36 mouse cellular contexts compared by ENCODE assay signal in the genomic region with DNA sequence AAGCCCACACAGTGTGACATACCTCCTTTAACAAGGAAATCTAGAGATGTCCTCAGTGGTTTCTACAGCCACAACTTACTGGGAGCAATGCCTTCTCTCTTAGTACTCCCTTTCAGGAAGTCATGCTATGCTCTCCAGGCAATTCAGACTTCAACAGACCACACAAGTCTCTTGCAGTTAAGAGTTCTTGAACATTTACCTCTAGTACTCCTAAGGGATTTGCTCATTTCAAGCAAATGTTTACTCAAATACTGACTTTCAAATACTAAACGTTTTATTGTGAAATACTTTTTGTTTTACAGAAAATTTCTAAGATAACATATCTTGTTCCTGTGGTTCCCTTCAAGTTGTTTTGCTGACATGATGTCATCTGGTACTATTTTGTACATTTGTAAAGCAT.
"Had no signal": no experiment of that assay in that cellular context is flagged by ENCODE, and none has a peak within 500 bp of the region (broad histone marks: within the 10 kb centered on the region; RNA-seq: fewer than 3 reads in every experiment).

No protein-coding gene starts in this region.

- H3K9me3 ChIP-seq: heart, embryonic 10.5 days; heart, embryonic 12.5 days; heart, embryonic 13.5 days; heart, embryonic 15.5 days; hindbrain, embryonic 10.5 days; hindbrain, embryonic 12.5 days; hindbrain, embryonic 13.5 days; hindbrain, embryonic 15.5 days; intestine, embryonic 15.5 days; kidney, embryonic 15.5 days had no signal

- ATAC-seq: hindbrain, embryonic 16.5 days; hindbrain, postnatal 0 days; inflammation-experienced regulatory T-cells, adult 6 months; intestine, embryonic 15.5 days; intestine, embryonic 16.5 days; intestine, postnatal 0 days had no signal

- H3K4me1 ChIP-seq: heart, embryonic 10.5 days; heart, embryonic 12.5 days; heart, embryonic 13.5 days; heart, embryonic 15.5 days; hindbrain, embryonic 10.5 days; hindbrain, embryonic 12.5 days; hindbrain, embryonic 13.5 days; hindbrain, embryonic 15.5 days; intestine, embryonic 15.5 days; kidney, embryonic 15.5 days had no signal

- H3K36me3 ChIP-seq: heart, embryonic 10.5 days; heart, embryonic 12.5 days; heart, embryonic 13.5 days; heart, embryonic 15.5 days; hindbrain, embryonic 10.5 days; hindbrain, embryonic 12.5 days; hindbrain, embryonic 13.5 days; hindbrain, embryonic 15.5 days; intestine, embryonic 15.5 days; kidney, embryonic 15.5 days had no signal

- H3K9ac ChIP-seq: heart, embryonic 12.5 days; heart, embryonic 13.5 days; heart, embryonic 15.5 days; hindbrain, embryonic 12.5 days; hindbrain, embryonic 13.5 days; hindbrain, embryonic 14.5 days; hindbrain, embryonic 15.5 days; intestine, embryonic 15.5 days; kidney, embryonic 15.5 days had no signal

- DNase-seq: heart, adult 18-20 months; heart, adult 2 months; heart, postnatal 10 days; heart, postnatal 14 days; heart, postnatal 36 days; heart, postnatal 4 days; kidney, adult 11 months; kidney, adult 18-20 months; kidney, adult 2 months; kidney, adult 8-10 months; kidney, adult 9 months; kidney, postnatal 10 days; kidney, postnatal 14 days; kidney, postnatal 25 days; kidney, postnatal 36 days; kidney, postnatal 4 days; layer of hippocampus, adult 9-11 months had no signal

- H3K27me3 ChIP-seq: heart, embryonic 12.5 days; heart, embryonic 13.5 days; heart, embryonic 15.5 days; hindbrain, embryonic 12.5 days; hindbrain, embryonic 13.5 days; hindbrain, embryonic 15.5 days; intestine, embryonic 15.5 days; kidney, embryonic 15.5 days had no signal

- H3K27ac ChIP-seq: heart, adult 2 months; heart, embryonic 10.5 days; heart, embryonic 13.5 days; heart, embryonic 15.5 days; hindbrain, embryonic 10.5 days; hindbrain, embryonic 12.5 days; hindbrain, embryonic 13.5 days; hindbrain, embryonic 14.5 days; hindbrain, embryonic 15.5 days; hindbrain, postnatal 0 days; intestine, embryonic 15.5 days; kidney, embryonic 15.5 days; kidney, postnatal 0 days; layer of hippocampus, adult 2 months had no signal

- H3K4me2 ChIP-seq: heart, embryonic 11.5 days; heart, embryonic 12.5 days; heart, embryonic 13.5 days; heart, embryonic 15.5 days; hindbrain, embryonic 12.5 days; hindbrain, embryonic 13.5 days; hindbrain, embryonic 14.5 days; hindbrain, embryonic 15.5 days; intestine, embryonic 15.5 days; kidney, embryonic 15.5 days had no signal

- H3K4me3 ChIP-seq: heart, adult 2 months; heart, embryonic 10.5 days; heart, embryonic 12.5 days; heart, embryonic 13.5 days; heart, embryonic 15.5 days; hindbrain, embryonic 10.5 days; hindbrain, embryonic 12.5 days; hindbrain, embryonic 13.5 days; hindbrain, embryonic 15.5 days; intestine, embryonic 15.5 days; kidney, embryonic 15.5 days; layer of hippocampus, adult 2 months had no signal
